Mouse (Mus musculus): ENCODE measurements around the gene Eif3a. TPM values are rescaled to one million over a fixed set of nuclear protein-coding genes. Genes with fewer than 3 reads are reported as not detected.

Eif3a gene
- polyA plus RNA-seq, 1 experiment from 2014 or later: 178 TPM

GRCm38 (mm10) chr19:60799867-60800569 is 9.6 kb upstream of the Eif3a start:
- WGBS: 81% methylated on average over 7 of the region's 7 CpGs
- no peak overlapping the region for H3K4me3 ChIP-seq (ENCODE audit: low read depth, low read length)

GRCm38 (mm10) chr19:60797415-60797814 is 7.0 kb upstream of the Eif3a start:
- Histone ChIP-seq H3K27ac (ENCODE audit: low read depth, low read length) (no peak overlapping the region), H3K36me3 (ENCODE audit: control insufficient read depth, insufficient read depth, low read length) (no peaks in the 10 kb centered on the region), H3K4me3 (ENCODE audit: low read depth, low read length) (no peak overlapping the region), H3K27me3 (ENCODE audit: control insufficient read depth, insufficient read depth, low read length) (no peaks in the 10 kb centered on the region), H3K9ac (ENCODE audit: low read length) (no peak overlapping the region), H3K9me3 (ENCODE audit: control insufficient read depth, low read length) (no peaks in the 10 kb centered on the region), H3K4me1 (replicated peaks; ENCODE audit: control insufficient read depth, insufficient read depth, low read length) (no peaks in the 10 kb centered on the region), H3K4me2 (ENCODE audit: low read depth, low read length, severe bottlenecking) (no peak overlapping the region)
- 92% methylated on average over 2 of the region's 2 CpGs for WGBS
- no peak for ATAC-seq (replicated peaks; ENCODE audit: low FRiP score)
- DNase-seq (ENCODE audit: low spot score): no peak

More at GRCm38 (mm10) chr19:60799867-60800569, 9.6 kb upstream of the Eif3a start:
- no peaks in the 10 kb centered on the region for H3K9me3 ChIP-seq (ENCODE audit: control insufficient read depth, low read length)
- H3K9ac ChIP-seq (ENCODE audit: low read length): no peak overlapping the region
- no peaks in the 10 kb centered on the region for H3K4me1 ChIP-seq (replicated peaks; ENCODE audit: control insufficient read depth, insufficient read depth, low read length)
- H3K4me2 ChIP-seq (ENCODE audit: low read depth, low read length, severe bottlenecking): no peak overlapping the region
- H3K27ac ChIP-seq (ENCODE audit: low read depth, low read length): no peak overlapping the region
- no peaks in the 10 kb centered on the region for H3K36me3 ChIP-seq (ENCODE audit: control insufficient read depth, insufficient read depth, low read length)
- ATAC-seq (replicated peaks; ENCODE audit: low FRiP score) (no peak), DNase-seq (ENCODE audit: low spot score) (no peak)
- no peaks in the 10 kb centered on the region for H3K27me3 ChIP-seq (ENCODE audit: control insufficient read depth, insufficient read depth, low read length)

- no peaks in the 10 kb centered on the region for H3K27me3 ChIP-seq (ENCODE audit: control insufficient read depth, insufficient read depth, low read length)
- no peak overlapping the region for H3K4me2 ChIP-seq (ENCODE audit: low read depth, low read length, severe bottlenecking)
- no peaks in the 10 kb centered on the region for H3K4me1 ChIP-seq (replicated peaks; ENCODE audit: control insufficient read depth, insufficient read depth, low read length)
- 85% methylated on average over 2 of the region's 2 CpGs for WGBS
- no peak overlapping the region for H3K27ac ChIP-seq (ENCODE audit: low read depth, low read length)
- no peaks in the 10 kb centered on the region for H3K9me3 ChIP-seq (ENCODE audit: control insufficient read depth, low read length)
- DNase-seq (ENCODE audit: low spot score) (no peak), ATAC-seq (replicated peaks; ENCODE audit: low FRiP score) (no peak)
- H3K4me3 ChIP-seq (ENCODE audit: low read depth, low read length): no peak overlapping the region
- H3K9ac ChIP-seq (ENCODE audit: low read length): no peak overlapping the region
- H3K36me3 ChIP-seq (ENCODE audit: control insufficient read depth, insufficient read depth, low read length): no peaks in the 10 kb centered on the region
These were observed 4.8 kb upstream of the Eif3a start for GRCm38 (mm10) chr19:60795244-60795643.

GRCm38 (mm10) chr19:60793170-60793707 is 2.8 kb upstream of the Eif3a start:
- Histone ChIP-seq H3K9me3 (ENCODE audit: control insufficient read depth, low read length) (no peaks in the 10 kb centered on the region), H3K9ac (ENCODE audit: low read length) (no peak overlapping the region), H3K27ac (ENCODE audit: low read depth, low read length) (no peak overlapping the region), H3K4me2 (ENCODE audit: low read depth, low read length, severe bottlenecking) (no peak overlapping the region), H3K4me1 (replicated peaks; ENCODE audit: control insufficient read depth, insufficient read depth, low read length) (no peaks in the 10 kb centered on the region), H3K27me3 (ENCODE audit: control insufficient read depth, insufficient read depth, low read length) (no peaks in the 10 kb centered on the region), H3K36me3 (ENCODE audit: control insufficient read depth, insufficient read depth, low read length) (no peaks in the 10 kb centered on the region), H3K4me3 (ENCODE audit: low read depth, low read length) (no peak overlapping the region)
- DNase-seq (ENCODE audit: low spot score) (no peak), ATAC-seq (replicated peaks; ENCODE audit: low FRiP score) (no peak)
- 86% methylated on average over 2 of the region's 2 CpGs for WGBS

- DNase-seq (ENCODE audit: low spot score) (no peak), ATAC-seq (replicated peaks; ENCODE audit: low FRiP score) (0 out of 2 replicates have a peak, but pooled peaks have one; percentile 24)
- H3K4me1 ChIP-seq (replicated peaks; ENCODE audit: control insufficient read depth, insufficient read depth, low read length): no peaks in the 10 kb centered on the region; the same call in 1 of the 2 replicates
- H3K4me2 ChIP-seq (ENCODE audit: low read depth, low read length, severe bottlenecking): peak overlapping the region; percentile 78
- no peaks in the 10 kb centered on the region for H3K9me3 ChIP-seq (ENCODE audit: control insufficient read depth, low read length)
- no peaks in the 10 kb centered on the region for H3K36me3 ChIP-seq (ENCODE audit: control insufficient read depth, insufficient read depth, low read length)
- no peaks in the 10 kb centered on the region for H3K27me3 ChIP-seq (ENCODE audit: control insufficient read depth, insufficient read depth, low read length)
- peak overlapping the region; percentile 100 for H3K9ac ChIP-seq (ENCODE audit: low read length)
- WGBS: 16% methylated on average over 9 of the region's 9 CpGs
- H3K4me3 ChIP-seq (ENCODE audit: low read depth, low read length): peak overlapping the region; percentile 98
- H3K27ac ChIP-seq (ENCODE audit: low read depth, low read length): peak overlapping the region; percentile 95
These were observed 706 bp upstream of the Eif3a start for GRCm38 (mm10) chr19:60791164-60791563.

GRCm38 (mm10) chr19:60789919-60790506 is 445 bp downstream of the Eif3a start:
- ATAC-seq (replicated peaks; ENCODE audit: low FRiP score): peak; percentile 78
- WGBS: under 1% methylated on average over 60 of the region's 60 CpGs

GRCm38 (mm10) chr19:60789452-60789851 is 1.0 kb downstream of the Eif3a start:
- no peaks in the 10 kb centered on the region for H3K9me3 ChIP-seq (ENCODE audit: control insufficient read depth, low read length)
- no peaks in the 10 kb centered on the region for H3K36me3 ChIP-seq (ENCODE audit: control insufficient read depth, insufficient read depth, low read length)
- ATAC-seq (replicated peaks; ENCODE audit: low FRiP score) (no peak), DNase-seq (ENCODE audit: low spot score) (no peak)
- peak overlapping the region; percentile 95; the same call in 1 of the 2 replicates for H3K27ac ChIP-seq (ENCODE audit: low read depth, low read length)
- H3K4me2 ChIP-seq (ENCODE audit: low read depth, low read length, severe bottlenecking): peak overlapping the region; percentile 78
- WGBS: under 1% methylated on average over 7 of the region's 7 CpGs
- peak overlapping the region; percentile 100 for H3K9ac ChIP-seq (ENCODE audit: low read length)
- H3K4me1 ChIP-seq (replicated peaks; ENCODE audit: control insufficient read depth, insufficient read depth, low read length): no peaks in the 10 kb centered on the region; the same call in 1 of the 2 replicates
- H3K4me3 ChIP-seq (ENCODE audit: low read depth, low read length): peak overlapping the region; percentile 98
- H3K27me3 ChIP-seq (ENCODE audit: control insufficient read depth, insufficient read depth, low read length): no peaks in the 10 kb centered on the region

More at GRCm38 (mm10) chr19:60789919-60790506, 445 bp downstream of the Eif3a start:
- H3K4me3 ChIP-seq (ENCODE audit: low read depth, low read length): peak overlapping the region; percentile 98
- H3K9me3 ChIP-seq (ENCODE audit: control insufficient read depth, low read length): no peaks in the 10 kb centered on the region
- peak; percentile 83 for DNase-seq (ENCODE audit: low spot score)
- H3K36me3 ChIP-seq (ENCODE audit: control insufficient read depth, insufficient read depth, low read length): no peaks in the 10 kb centered on the region
- H3K27me3 ChIP-seq (ENCODE audit: control insufficient read depth, insufficient read depth, low read length): no peaks in the 10 kb centered on the region
- H3K27ac ChIP-seq (ENCODE audit: low read depth, low read length): peak overlapping the region; percentile 95
- peak overlapping the region; percentile 100 for H3K9ac ChIP-seq (ENCODE audit: low read length)
- H3K4me2 ChIP-seq (ENCODE audit: low read depth, low read length, severe bottlenecking): peak overlapping the region; percentile 78
- no peaks in the 10 kb centered on the region; the same call in 1 of the 2 replicates for H3K4me1 ChIP-seq (replicated peaks; ENCODE audit: control insufficient read depth, insufficient read depth, low read length)

GRCm38 (mm10) chr19:60788214-60788960 is 2.1 kb downstream of the Eif3a start:
- no peak for DNase-seq (ENCODE audit: low spot score)
- Histone ChIP-seq H3K4me1 (replicated peaks; ENCODE audit: control insufficient read depth, insufficient read depth, low read length) (no peaks in the 10 kb centered on the region; the same call in 1 of the 2 replicates), H3K36me3 (ENCODE audit: control insufficient read depth, insufficient read depth, low read length) (no peaks in the 10 kb centered on the region)

More at GRCm38 (mm10) chr19:60788214-60788960, 2.1 kb downstream of the Eif3a start:
- ATAC-seq (replicated peaks; ENCODE audit: low FRiP score): no peak
- Histone ChIP-seq H3K4me3 (ENCODE audit: low read depth, low read length) (peak overlapping the region; percentile 98; the same call in 1 of the 2 replicates), H3K4me2 (ENCODE audit: low read depth, low read length, severe bottlenecking) (peak overlapping the region; percentile 36), H3K9ac (ENCODE audit: low read length) (peak overlapping the region; percentile 9; the same call in 1 of the 2 replicates), H3K27ac (ENCODE audit: low read depth, low read length) (no peak overlapping the region), H3K9me3 (ENCODE audit: control insufficient read depth, low read length) (no peaks in the 10 kb centered on the region), H3K27me3 (ENCODE audit: control insufficient read depth, insufficient read depth, low read length) (no peaks in the 10 kb centered on the region)
- 51% methylated on average over 6 of the region's 6 CpGs for WGBS
